Mouse (Mus musculus) lung, adult 2 months (tissue): ENCODE data around the gene Gnao1.

ENCODE experiments used
- CTCF ChIP-seq: fragments of 200-500 bp; IDR thresholded peaks from 2 replicates; pipeline ENCODE4 v1.5.1; 2011; ENCODE audit warnings: mild to moderate bottlenecking, low read length, control low read depth; ENCODE audit not compliant: insufficient read depth
- POLR2A ChIP-seq: fragments of 200-500 bp; IDR thresholded peaks from 2 replicates; pipeline ENCODE4 v1.6.1; 2011; ENCODE audit warnings: low read depth, mild to moderate bottlenecking, control low read depth, low read length, borderline replicate concordance; ENCODE audit errors: extremely low read depth

GRCm38 (mm10) chr8:93886181-93886580 lies 76.4 kb downstream of the Gnao1 start:
- TF ChIP-seq POLR2A (no peak), CTCF (no peak)
